Mouse (Mus musculus) embryonic facial prominence, embryonic 10.5 days (tissue): ENCODE measurements around the gene Cacna1s. TPM values are rescaled to one million over a fixed set of nuclear protein-coding genes. Genes with fewer than 3 reads are reported as not detected.
A peak's percentile ranks its signal among the peaks of the same experiment; 100 is the strongest.

Source experiments
- DNase-seq: peaks from one replicate; pipeline ENCODE4 v3.0.0-alpha.2; 2017; ENCODE audit warnings: low spot score
- H3K27ac ChIP-seq: fragments of 300-500 bp; sonication (generic); replicated peaks from 2 replicates; pipeline ENCODE4 v1.5.1; 2016; ENCODE audit warnings: mild to moderate bottlenecking
- H3K27me3 ChIP-seq: fragments of 300-500 bp; sonication (generic); replicated peaks from 2 replicates; pipeline ENCODE4 v1.6.1; 2016; ENCODE audit warnings: low read depth, mild to moderate bottlenecking; ENCODE audit not compliant: poor library complexity, severe bottlenecking
- H3K36me3 ChIP-seq: fragments of 300-500 bp; sonication (generic); replicated peaks from 2 replicates; pipeline ENCODE4 v1.6.1; 2016; ENCODE audit warnings: mild to moderate bottlenecking, moderate library complexity
- H3K4me1 ChIP-seq: fragments of 300-500 bp; sonication (generic); 2 replicates; pipeline ENCODE4 v1.6.1; 2016
- H3K4me3 ChIP-seq: fragments of 300-500 bp; sonication (generic); 2 replicates; pipeline ENCODE4 v1.5.1; 2016; ENCODE audit warnings: mild to moderate bottlenecking, moderate library complexity
- H3K9me3 ChIP-seq: fragments of 300-500 bp; sonication (generic); 2 replicates; pipeline ENCODE4 v1.6.1; 2016; ENCODE audit warnings: mild to moderate bottlenecking
- WGBS: fragments of 180-500 bp; shearing (Covaris S2); methylation state at CpG from one replicate; pipeline ENCODE4 v1.1.7; 2016; 5-methylcytosine and 5-hydroxymethylcytosine counted together
- polyA plus RNA-seq: library from polyadenylated mRNA; unstranded; fragments of >200 nt; fragmentation: Nextera tagmentation; extraction: Ambion mirVana; gene quantifications from 2 replicates; pipeline ENCODE4 v1.2.1, GENCODE M21; 2016

Cacna1s gene
- polyA plus RNA-seq, 1 experiment from 2014 or later = 0.06 TPM

DNA sequence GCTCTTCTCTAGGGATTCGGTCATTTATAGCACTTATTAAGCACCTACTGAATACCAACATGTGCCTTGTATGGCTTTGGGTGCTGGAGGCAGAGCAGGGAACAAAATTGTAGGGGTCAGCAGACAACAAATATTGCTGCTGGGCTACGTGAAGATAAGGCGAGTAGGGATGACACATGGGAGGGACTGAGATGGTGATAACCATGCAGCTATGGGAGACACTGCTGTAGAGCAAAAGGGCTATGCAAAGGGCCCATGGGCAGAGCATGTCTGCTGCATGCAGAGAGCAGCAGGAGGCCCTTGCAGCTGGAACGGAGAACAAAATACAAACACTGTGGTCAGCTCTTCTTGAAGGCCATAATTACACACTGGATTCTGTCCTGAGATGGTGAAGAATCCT is 49.5 kb downstream of the Cacna1s start:
- Histone ChIP-seq H3K4me1 (peaks cover 28% of the 10 kb centered on the region), H3K27ac (no peak overlapping the region), H3K36me3 (no peaks in the 10 kb centered on the region), H3K27me3 (no peaks in the 10 kb centered on the region; the same call in 1 of the 2 replicates), H3K4me3 (no peak overlapping the region), H3K9me3 (no peaks in the 10 kb centered on the region)
- 72% methylated on average over 4 of the region's 4 CpGs for WGBS
- no peak for DNase-seq

DNA sequence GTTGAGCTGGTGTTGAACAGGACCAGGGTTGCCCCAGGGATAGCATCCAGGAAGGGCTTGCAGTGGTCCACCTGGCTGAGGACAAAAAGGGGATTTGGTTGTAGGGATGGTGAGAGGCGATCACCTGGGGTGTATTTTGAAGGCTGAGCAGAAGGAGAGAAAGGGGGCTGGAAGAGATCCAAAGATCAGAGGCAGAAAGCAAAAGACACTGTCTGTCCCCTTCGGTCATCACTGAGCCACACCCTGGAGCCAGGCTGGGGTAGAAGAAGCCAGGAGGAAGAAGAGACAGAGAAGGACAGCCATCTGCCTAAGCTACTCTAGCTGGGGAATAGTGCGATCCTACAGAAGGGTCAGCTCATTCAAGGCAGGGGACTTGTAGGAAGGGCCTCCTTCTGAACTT is 50.0 kb downstream of the Cacna1s start:
- peaks cover 28% of the 10 kb centered on the region for H3K4me1 ChIP-seq
- no peak for DNase-seq
- H3K27ac ChIP-seq = peak overlapping the region; percentile 35; the same call in 1 of the 2 replicates
- 88% methylated on average over 3 of the region's 3 CpGs for WGBS
- H3K4me3 ChIP-seq = no peak overlapping the region
- no peaks in the 10 kb centered on the region for H3K36me3 ChIP-seq
- H3K9me3 ChIP-seq = no peaks in the 10 kb centered on the region
- H3K27me3 ChIP-seq = no peaks in the 10 kb centered on the region; the same call in 1 of the 2 replicates

DNA sequence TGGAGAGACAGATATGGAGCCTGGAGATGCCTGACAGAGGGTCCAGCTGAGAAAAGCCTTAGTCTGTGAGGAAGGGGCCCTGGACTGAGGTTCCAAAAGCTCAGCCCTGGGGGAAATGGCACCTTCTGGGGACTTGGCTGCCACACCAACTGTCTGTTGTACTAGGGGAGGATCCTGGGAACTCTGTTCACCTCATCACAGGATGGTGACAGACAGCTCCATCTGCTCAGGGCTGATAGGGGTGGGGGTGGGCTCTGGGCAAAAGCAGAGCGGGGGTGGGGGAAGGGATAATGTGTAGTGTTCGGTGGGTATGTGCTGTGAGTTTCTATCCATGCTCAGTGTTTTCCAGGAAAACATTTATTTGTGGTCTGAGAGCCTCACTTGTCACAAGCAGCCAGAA is 50.4 kb downstream of the Cacna1s start:
- Histone ChIP-seq H3K9me3 (no peaks in the 10 kb centered on the region), H3K4me1 (peaks cover 28% of the 10 kb centered on the region), H3K27me3 (no peaks in the 10 kb centered on the region; the same call in 1 of the 2 replicates), H3K4me3 (no peak overlapping the region), H3K27ac (peak overlapping the region; percentile 35; the same call in 1 of the 2 replicates), H3K36me3 (no peaks in the 10 kb centered on the region)
- WGBS = 76% methylated on average over 2 of the region's 2 CpGs
- no peak for DNase-seq

DNA sequence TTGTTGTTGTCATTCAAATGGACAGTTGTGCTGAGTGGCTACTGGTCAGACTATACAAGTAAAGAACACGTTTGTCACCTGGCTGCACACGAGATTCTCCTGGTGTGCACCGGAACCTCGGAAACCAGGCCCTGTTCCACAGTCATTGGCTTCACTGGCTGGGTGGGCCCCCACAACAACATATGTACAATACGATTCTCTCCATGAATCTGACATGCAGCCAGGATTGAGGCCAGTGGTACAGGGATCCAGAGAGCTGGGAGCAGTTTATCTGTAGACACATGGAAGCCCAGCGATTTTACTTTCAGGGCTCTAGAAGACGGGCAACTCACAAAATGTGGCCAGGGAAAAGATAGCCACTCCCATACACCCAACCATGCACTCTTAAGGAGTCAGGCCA is 51.1 kb downstream of the Cacna1s start:
- H3K4me3 ChIP-seq = no peak overlapping the region
- H3K27me3 ChIP-seq = no peaks in the 10 kb centered on the region; the same call in 1 of the 2 replicates
- DNase-seq = no peak
- no peaks in the 10 kb centered on the region for H3K9me3 ChIP-seq
- peaks cover 28% of the 10 kb centered on the region for H3K4me1 ChIP-seq
- 91% methylated on average over 7 of the region's 7 CpGs for WGBS
- H3K27ac ChIP-seq = no peak overlapping the region
- H3K36me3 ChIP-seq = no peaks in the 10 kb centered on the region

DNA sequence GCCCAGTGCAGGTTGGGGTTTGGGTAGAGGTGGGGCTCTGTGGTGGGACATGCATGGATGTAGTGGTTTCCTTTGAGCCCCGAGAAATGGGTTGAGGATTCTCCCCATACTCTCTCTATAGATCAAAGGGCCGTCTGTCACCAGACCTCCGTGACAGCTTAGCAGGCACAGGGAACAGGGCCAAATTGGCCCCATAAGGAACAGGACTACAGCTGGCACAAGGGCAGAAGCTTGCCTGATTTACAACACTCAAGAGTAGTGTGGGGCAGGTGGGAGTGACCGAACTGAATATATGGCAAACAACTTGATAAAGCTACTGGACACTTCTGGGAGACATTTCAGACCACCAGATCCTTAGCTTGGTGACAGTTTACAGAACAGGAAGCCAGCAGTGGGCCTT is 52.2 kb downstream of the Cacna1s start:
- Histone ChIP-seq H3K27ac (no peak overlapping the region), H3K36me3 (no peaks in the 10 kb centered on the region), H3K4me3 (no peak overlapping the region), H3K4me1 (peaks cover 28% of the 10 kb centered on the region), H3K27me3 (no peaks in the 10 kb centered on the region; the same call in 1 of the 2 replicates), H3K9me3 (no peaks in the 10 kb centered on the region)
- DNase-seq = no peak
- WGBS = 67% methylated on average over 4 of the region's 4 CpGs

DNA sequence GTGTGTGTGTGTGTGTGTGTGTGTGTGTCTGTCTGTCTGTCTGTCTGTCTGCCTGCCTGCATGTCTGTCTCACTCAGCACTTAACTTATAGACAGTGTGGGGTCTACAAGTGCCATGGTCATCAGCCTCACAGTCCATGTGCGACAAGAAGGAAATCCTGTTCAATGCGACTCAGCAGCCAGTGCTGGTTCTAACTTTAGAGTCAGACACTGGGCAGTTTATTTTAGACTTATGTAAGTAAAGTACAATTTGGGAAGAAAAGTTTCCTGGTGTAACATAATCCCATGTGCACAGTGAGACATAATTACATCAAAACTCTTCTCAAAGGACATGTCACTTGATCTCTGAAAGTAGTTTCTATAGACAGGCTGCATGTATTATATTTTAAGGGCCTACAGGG is 56.9 kb downstream of the Cacna1s start:
- Histone ChIP-seq H3K27me3 (no peaks in the 10 kb centered on the region; the same call in 1 of the 2 replicates), H3K27ac (no peak overlapping the region), H3K4me1 (peaks cover 18% of the 10 kb centered on the region; the same call in 1 of the 2 replicates), H3K9me3 (no peaks in the 10 kb centered on the region), H3K4me3 (no peak overlapping the region), H3K36me3 (no peaks in the 10 kb centered on the region)
- 94% methylated on average over 2 of the region's 2 CpGs for WGBS
- DNase-seq = no peak

DNA sequence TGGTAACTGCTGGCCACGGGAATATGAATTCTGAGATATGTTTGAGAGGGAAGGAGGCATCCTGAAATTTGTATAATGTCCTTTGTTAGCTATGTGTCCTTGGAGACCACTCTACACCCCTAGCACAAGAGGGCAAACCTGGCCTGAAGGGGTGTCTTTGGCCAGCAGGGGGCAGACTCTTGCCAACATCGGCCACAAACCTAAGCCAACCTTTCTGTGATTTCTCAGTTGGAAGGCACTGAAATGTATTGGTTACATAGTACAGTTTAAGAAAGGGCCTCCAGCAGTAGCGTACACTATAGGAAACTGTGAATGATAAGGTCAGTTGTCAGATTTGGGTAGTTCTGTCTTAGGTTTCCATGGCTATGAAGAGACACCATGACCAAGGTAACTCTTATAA is 63.6 kb downstream of the Cacna1s start:
- peak; percentile 65 for DNase-seq
- Histone ChIP-seq H3K27me3 (no peaks in the 10 kb centered on the region), H3K36me3 (no peaks in the 10 kb centered on the region), H3K4me3 (no peak overlapping the region), H3K9me3 (no peaks in the 10 kb centered on the region), H3K4me1 (peaks cover 30% of the 10 kb centered on the region), H3K27ac (no peak overlapping the region)
- 39% methylated on average over 3 of the region's 3 CpGs for WGBS

DNA sequence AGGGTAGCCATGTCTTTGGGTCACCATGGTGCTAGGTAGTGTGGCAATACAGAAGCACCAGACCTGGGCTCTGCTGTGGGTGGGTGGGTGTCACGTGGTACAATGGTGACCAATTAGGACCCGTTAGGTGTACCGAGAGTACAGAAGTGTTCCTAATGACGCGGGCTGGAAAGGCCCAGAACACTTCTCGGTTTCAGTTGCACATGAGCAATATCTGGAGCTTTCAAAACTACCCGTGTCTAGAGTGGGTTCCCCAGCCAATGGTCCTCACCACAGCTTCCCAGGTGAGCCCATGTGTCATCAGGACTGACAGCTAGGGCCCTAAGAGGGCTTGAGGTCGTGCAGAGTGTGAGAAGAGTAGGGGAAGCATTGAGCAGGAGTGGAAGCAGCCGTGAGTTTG is 64.5 kb downstream of the Cacna1s start:
- H3K9me3 ChIP-seq = no peaks in the 10 kb centered on the region
- no peak overlapping the region for H3K27ac ChIP-seq
- no peaks in the 10 kb centered on the region for H3K27me3 ChIP-seq
- no peaks in the 10 kb centered on the region for H3K36me3 ChIP-seq
- 85% methylated on average over 9 of the region's 9 CpGs for WGBS
- H3K4me3 ChIP-seq = no peak overlapping the region
- peaks cover 30% of the 10 kb centered on the region for H3K4me1 ChIP-seq
- DNase-seq = no peak

DNA sequence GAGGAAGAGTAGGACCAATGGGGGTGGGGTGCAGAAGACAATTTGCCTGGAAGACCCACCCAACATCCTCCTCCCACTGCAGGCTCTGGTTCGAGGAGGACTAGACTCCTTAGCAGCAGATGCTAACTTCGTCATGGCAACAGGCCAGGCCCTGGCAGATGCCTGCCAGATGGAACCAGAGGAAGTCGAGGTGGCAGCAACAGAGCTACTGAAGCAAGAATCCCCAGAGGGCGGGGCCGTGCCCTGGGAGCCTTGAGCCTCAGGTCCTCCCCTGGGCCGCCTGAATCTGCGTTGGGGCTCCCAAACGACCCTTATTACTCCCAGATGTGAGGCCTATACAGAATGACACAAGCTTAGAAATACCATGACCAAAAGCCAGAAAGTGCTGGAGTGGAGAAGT is 66.3 kb downstream of the Cacna1s start:
- Histone ChIP-seq H3K27me3 (no peaks in the 10 kb centered on the region), H3K4me1 (peaks cover 30% of the 10 kb centered on the region), H3K4me3 (no peak overlapping the region), H3K27ac (peak overlapping the region; percentile 42), H3K9me3 (no peaks in the 10 kb centered on the region), H3K36me3 (no peaks in the 10 kb centered on the region)
- DNase-seq = peak; percentile 57
- WGBS = 32% methylated on average over 8 of the region's 8 CpGs

DNA sequence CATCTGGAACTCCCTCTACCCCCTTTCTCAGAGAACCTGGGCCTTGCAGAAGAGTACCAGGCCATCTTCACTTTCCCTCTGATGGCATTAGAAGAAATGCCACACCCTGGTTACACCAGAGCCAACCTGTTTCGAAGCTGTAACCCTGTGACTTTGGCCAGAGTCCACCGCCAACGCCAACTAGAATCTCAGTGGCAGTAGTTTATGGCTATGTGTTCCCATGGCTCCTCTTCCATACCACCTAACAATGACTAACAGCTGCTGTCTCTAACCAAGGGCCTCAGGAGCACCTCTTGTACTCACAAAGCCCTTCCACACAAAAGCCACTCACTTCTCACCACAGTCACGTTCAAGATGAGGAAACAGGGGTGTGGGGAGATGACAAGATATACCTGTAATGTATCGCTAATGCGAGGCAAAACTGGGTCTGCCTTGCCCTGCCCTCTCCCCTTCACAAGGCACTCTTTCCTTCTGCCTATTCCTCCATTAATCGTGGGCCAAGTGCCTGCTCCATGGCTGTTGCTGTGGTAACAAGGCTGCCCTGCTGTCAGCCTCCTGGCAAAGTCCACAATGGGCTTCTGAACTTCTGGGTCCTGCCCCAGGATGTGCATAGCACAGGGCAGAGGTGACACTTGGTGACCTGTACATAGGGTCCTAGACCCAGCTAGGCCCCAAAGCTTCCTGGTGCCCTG is 67.2 kb downstream of the Cacna1s start:
- H3K9me3 ChIP-seq = no peaks in the 10 kb centered on the region
- no peaks in the 10 kb centered on the region for H3K27me3 ChIP-seq
- peak overlapping the region; percentile 42; the same call in 1 of the 2 replicates for H3K27ac ChIP-seq
- DNase-seq = no peak
- WGBS = 83% methylated on average over 7 of the region's 7 CpGs
- peaks cover 37% of the 10 kb centered on the region for H3K4me1 ChIP-seq
- no peaks in the 10 kb centered on the region for H3K36me3 ChIP-seq
- no peak overlapping the region for H3K4me3 ChIP-seq

DNA sequence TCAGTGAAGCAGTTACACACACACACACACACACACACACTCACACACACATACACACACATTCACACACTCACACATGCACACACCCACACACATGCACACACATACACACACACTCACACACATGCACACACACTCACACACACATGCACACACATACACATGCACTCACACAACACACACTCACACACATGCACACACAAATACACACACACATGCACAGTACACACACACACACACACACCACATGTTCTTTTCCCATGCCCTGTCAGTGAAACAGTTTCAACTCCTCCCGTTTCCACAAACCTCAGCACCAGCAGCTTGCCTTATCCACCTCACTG is 67.7 kb downstream of the Cacna1s start:
- Histone ChIP-seq H3K27ac (no peak overlapping the region), H3K4me1 (peaks cover 40% of the 10 kb centered on the region), H3K9me3 (no peaks in the 10 kb centered on the region), H3K27me3 (no peaks in the 10 kb centered on the region), H3K36me3 (no peaks in the 10 kb centered on the region), H3K4me3 (no peak overlapping the region)
- WGBS = 71% methylated on average over 1 of the region's 1 CpGs
- no peak for DNase-seq

DNA sequence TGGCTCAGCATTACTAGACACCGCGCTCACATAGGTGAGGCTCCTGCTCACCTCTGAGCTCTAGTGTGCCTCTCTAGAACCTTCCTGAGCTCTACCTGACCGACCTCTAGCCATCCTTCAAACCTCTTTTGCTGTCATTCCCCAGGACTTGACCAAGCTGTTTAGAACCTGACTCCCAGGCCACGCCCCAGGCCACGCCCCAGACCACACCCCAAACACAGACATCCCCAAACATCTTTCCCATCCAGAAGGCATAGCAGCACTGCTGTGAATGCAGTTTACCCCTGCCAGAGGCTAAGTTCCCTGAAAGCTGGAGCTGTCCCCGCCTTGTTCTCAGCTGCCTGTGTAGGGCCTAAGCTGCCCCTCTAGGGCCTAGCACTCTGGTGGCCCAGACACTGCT is 68.2 kb downstream of the Cacna1s start:
- DNase-seq = no peak
- no peak overlapping the region for H3K27ac ChIP-seq
- WGBS = 49% methylated on average over 6 of the region's 6 CpGs

DNA sequence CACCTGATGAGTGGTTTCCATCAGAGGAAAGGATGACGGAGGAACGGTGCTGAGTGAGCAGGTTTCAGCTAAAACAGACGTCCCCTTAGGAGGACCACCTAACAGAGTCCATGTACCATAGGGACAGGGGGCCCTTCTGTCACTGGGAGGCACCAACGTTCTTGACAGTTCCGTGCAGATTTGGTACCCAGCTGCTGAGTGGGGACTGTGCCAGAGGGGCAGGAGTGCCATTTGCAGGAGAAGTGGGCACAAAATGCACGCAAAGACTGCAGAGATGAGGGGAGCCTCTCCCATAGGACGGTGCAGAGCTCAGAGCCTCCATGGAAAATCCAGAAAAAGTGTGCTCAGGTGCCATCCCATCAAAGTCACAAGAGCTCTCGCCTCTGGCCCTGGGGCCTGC is 69.5 kb downstream of the Cacna1s start:
- no peaks in the 10 kb centered on the region for H3K36me3 ChIP-seq
- no peaks in the 10 kb centered on the region for H3K9me3 ChIP-seq
- no peak overlapping the region for H3K4me3 ChIP-seq
- peaks cover 48% of the 10 kb centered on the region for H3K4me1 ChIP-seq
- 88% methylated on average over 8 of the region's 8 CpGs for WGBS
- no peak for DNase-seq
- no peaks in the 10 kb centered on the region for H3K27me3 ChIP-seq
- H3K27ac ChIP-seq = no peak overlapping the region

More for the DNA sequence above, 68.2 kb downstream of the Cacna1s start:
- Histone ChIP-seq H3K4me3 (no peak overlapping the region), H3K9me3 (no peaks in the 10 kb centered on the region), H3K4me1 (peaks cover 40% of the 10 kb centered on the region), H3K27me3 (no peaks in the 10 kb centered on the region), H3K36me3 (no peaks in the 10 kb centered on the region)
